21 mouse cellular contexts compared by ENCODE assay signal in the genomic region with DNA sequence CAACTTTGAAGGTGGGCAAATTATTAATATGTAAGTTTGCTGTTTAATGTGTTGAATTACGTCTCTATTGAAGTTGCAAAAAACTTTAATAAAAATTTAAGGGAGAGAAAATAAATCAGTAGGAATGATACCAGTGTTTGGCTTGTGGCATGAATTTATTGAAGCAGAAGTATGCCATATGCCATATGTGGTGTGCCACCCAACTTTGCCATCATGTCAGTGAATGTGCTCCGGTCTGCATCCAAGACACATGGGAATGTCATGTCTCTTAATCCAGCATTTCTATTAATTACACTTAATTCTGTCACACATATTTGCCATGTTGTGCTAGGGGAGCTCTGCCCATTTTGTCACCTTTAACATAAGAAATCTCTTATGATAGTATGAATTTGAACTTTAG.
"Had no signal": no experiment of that assay in that cellular context is flagged by ENCODE, and none has a peak within 500 bp of the region (broad histone marks: within the 10 kb centered on the region; RNA-seq: fewer than 3 reads in every experiment).

No protein-coding gene starts in this region.

- H3K36me3 ChIP-seq: limb, embryonic 12.5 days; limb, embryonic 15.5 days; midbrain, embryonic 12.5 days; midbrain, embryonic 15.5 days; neural tube, embryonic 12.5 days; neural tube, embryonic 15.5 days; stomach, embryonic 15.5 days had no signal

- DNase-seq: kidney, postnatal 25 days; layer of hippocampus, adult 9-11 months; liver, postnatal 0 days; lung, embryonic 14.5 days; right cerebral cortex, adult 18-20 months; right cerebral cortex, postnatal 14 days; right cerebral cortex, postnatal 4 days; thymus, postnatal 25 days had no signal

- H3K27ac ChIP-seq: kidney, postnatal 0 days; layer of hippocampus, adult 2 months; limb, embryonic 12.5 days; limb, embryonic 15.5 days; liver, embryonic 14.5 days; macrophage; midbrain, embryonic 12.5 days; midbrain, embryonic 15.5 days; neural tube, embryonic 12.5 days; neural tube, embryonic 15.5 days; stomach, embryonic 15.5 days had no signal

- H3K27me3 ChIP-seq: limb, embryonic 12.5 days; limb, embryonic 15.5 days; midbrain, embryonic 12.5 days; midbrain, embryonic 15.5 days; neural tube, embryonic 12.5 days; neural tube, embryonic 15.5 days; stomach, embryonic 15.5 days had no signal

- H3K4me2 ChIP-seq: limb, embryonic 12.5 days; limb, embryonic 15.5 days; liver, embryonic 11.5 days; lung, embryonic 14.5 days; midbrain, embryonic 12.5 days; midbrain, embryonic 15.5 days; neural tube, embryonic 12.5 days; neural tube, embryonic 15.5 days; stomach, embryonic 15.5 days had no signal

- H3K4me1 ChIP-seq: limb, embryonic 12.5 days; limb, embryonic 15.5 days; midbrain, embryonic 12.5 days; midbrain, embryonic 15.5 days; neural tube, embryonic 12.5 days; neural tube, embryonic 15.5 days; stomach, embryonic 15.5 days had no signal

- H3K4me3 ChIP-seq: layer of hippocampus, adult 2 months; limb, embryonic 12.5 days; limb, embryonic 15.5 days; midbrain, embryonic 12.5 days; midbrain, embryonic 15.5 days; neural tube, embryonic 12.5 days; neural tube, embryonic 15.5 days; stomach, embryonic 15.5 days had no signal

- ATAC-seq: liver, postnatal 0 days; lung, postnatal 0 days; midbrain, embryonic 15.5 days had no signal

- H3K9me3 ChIP-seq: limb, embryonic 12.5 days; limb, embryonic 15.5 days; midbrain, embryonic 12.5 days; midbrain, embryonic 15.5 days; neural tube, embryonic 12.5 days; neural tube, embryonic 15.5 days; stomach, embryonic 15.5 days had no signal

- H3K9ac ChIP-seq: limb, embryonic 12.5 days; limb, embryonic 15.5 days; liver, embryonic 14.5 days; liver, postnatal 0 days; lung, embryonic 14.5 days; midbrain, embryonic 12.5 days; midbrain, embryonic 15.5 days; neural tube, embryonic 12.5 days; neural tube, embryonic 15.5 days; stomach, embryonic 15.5 days had no signal
